Mouse (Mus musculus) liver, embryonic 12.5 days (tissue): Measurements from ENCODE around the gene Esrrb. TPM values are rescaled to one million over a fixed set of nuclear protein-coding genes. Genes with fewer than 3 reads are reported as not detected.

Source experiments
- ATAC-seq: fragments of 200-750 bp; cut with Nextera tagmentation; 2 replicates; pipeline ENCODE4 v1.8.0; 2017; ENCODE audit warnings: moderate number of reproducible peaks, mild to moderate bottlenecking, moderate library complexity
- H3K27ac ChIP-seq: fragments of 300-500 bp; sonication (generic); 2 replicates; pipeline ENCODE4 v1.5.1; 2016; ENCODE audit warnings: mild to moderate bottlenecking
- H3K27me3 ChIP-seq: fragments of 300-500 bp; sonication (generic); replicated peaks from 2 replicates; pipeline ENCODE4 v1.6.1; 2016; ENCODE audit warnings: mild to moderate bottlenecking, moderate library complexity
- H3K36me3 ChIP-seq: fragments of 300-500 bp; sonication (generic); 2 replicates; pipeline ENCODE4 v1.6.1; 2016; ENCODE audit warnings: mild to moderate bottlenecking, moderate library complexity
- H3K4me1 ChIP-seq: fragments of 300-500 bp; sonication (generic); 2 replicates; pipeline ENCODE4 v1.6.1; 2016
- H3K4me2 ChIP-seq: fragments of 300-500 bp; sonication (generic); 2 replicates; pipeline ENCODE4 v1.6.1; 2016; ENCODE audit warnings: mild to moderate bottlenecking, moderate library complexity
- H3K4me3 ChIP-seq: fragments of 300-500 bp; sonication (generic); 2 replicates; pipeline ENCODE4 v1.5.1; 2016; ENCODE audit warnings: mild to moderate bottlenecking, moderate library complexity
- H3K9ac ChIP-seq: fragments of 300-500 bp; sonication (generic); 2 replicates; pipeline ENCODE4 v1.6.1; 2016; ENCODE audit warnings: mild to moderate bottlenecking, moderate library complexity
- H3K9me3 ChIP-seq: fragments of 300-500 bp; sonication (generic); replicated peaks from 2 replicates; pipeline ENCODE4 v1.6.1; 2016; ENCODE audit warnings: mild to moderate bottlenecking, moderate library complexity
- WGBS: fragments of 180-500 bp; shearing (Covaris S2); methylation state at CpG from one replicate; pipeline ENCODE4 v1.1.7; 2016; ENCODE audit not compliant: insufficient replicate concordance; 5-methylcytosine and 5-hydroxymethylcytosine counted together
- polyA plus RNA-seq: library from polyadenylated mRNA; unstranded; fragments of >200 nt; fragmentation: Nextera tagmentation; extraction: Ambion mirVana; gene quantifications from 2 replicates; pipeline ENCODE4 v1.2.1, GENCODE M21; 2016

Esrrb gene
- 0.07 and 0.17 TPM in 2 replicates for polyA plus RNA-seq

GRCm38 (mm10) chr12:86360696-86361631 is at the start of gene Esrrb:
Gene Esrrb (plus strand): TSS chr12:86361117.
- no peak within 1 kb of the TSS for H3K27ac ChIP-seq
- no peak within 1 kb of the TSS for H3K4me2 ChIP-seq
- no peaks in the 10 kb centered on the region for H3K4me1 ChIP-seq
- no peaks in the 10 kb centered on the region for H3K9me3 ChIP-seq
- 31% methylated on average over 22 of the region's 22 CpGs for WGBS
- H3K36me3 ChIP-seq = no peaks in the 10 kb centered on the region
- no peak within 1 kb of the TSS for H3K4me3 ChIP-seq
- H3K27me3 ChIP-seq = peaks cover 42% of the 10 kb centered on the region
- no peak within 1 kb of the TSS for H3K9ac ChIP-seq
- no peak for ATAC-seq

- no peak overlapping the region for H3K4me3 ChIP-seq
- H3K9me3 ChIP-seq = no peaks in the 10 kb centered on the region
- H3K27ac ChIP-seq = no peak overlapping the region
- no peak overlapping the region for H3K9ac ChIP-seq
- H3K36me3 ChIP-seq = no peaks in the 10 kb centered on the region
- peaks cover 5% of the 10 kb centered on the region for H3K27me3 ChIP-seq
- no peaks in the 10 kb centered on the region for H3K4me1 ChIP-seq
- ATAC-seq = no peak
- H3K4me2 ChIP-seq = peak overlapping the region; percentile 8
- 43% methylated on average over 12 of the region's 12 CpGs for WGBS
These were observed 40.3 kb upstream of the Esrrb start for GRCm38 (mm10) chr12:86320629-86321028.

GRCm38 (mm10) chr12:86324297-86324696 is 36.6 kb upstream of the Esrrb start:
- Histone ChIP-seq H3K4me3 (no peak overlapping the region), H3K27me3 (peaks cover 2% of the 10 kb centered on the region), H3K4me1 (no peaks in the 10 kb centered on the region), H3K36me3 (no peaks in the 10 kb centered on the region), H3K27ac (no peak overlapping the region), H3K9me3 (no peaks in the 10 kb centered on the region), H3K9ac (no peak overlapping the region), H3K4me2 (no peak overlapping the region)
- WGBS = 25% methylated on average over 3 of the region's 3 CpGs
- ATAC-seq = peak; percentile 55; the same call in 1 of the 2 replicates

- no peak for ATAC-seq
- H3K4me1 ChIP-seq = no peaks in the 10 kb centered on the region
- H3K4me3 ChIP-seq = no peak overlapping the region
- no peaks in the 10 kb centered on the region for H3K9me3 ChIP-seq
- no peak overlapping the region for H3K9ac ChIP-seq
- WGBS = 49% methylated on average over 4 of the region's 4 CpGs
- no peak overlapping the region for H3K4me2 ChIP-seq
- no peaks in the 10 kb centered on the region for H3K36me3 ChIP-seq
- H3K27me3 ChIP-seq = no peaks in the 10 kb centered on the region; the same call in 1 of the 2 replicates
- H3K27ac ChIP-seq = no peak overlapping the region
These were observed 31.1 kb upstream of the Esrrb start for GRCm38 (mm10) chr12:86329813-86330212.

- H3K4me2 ChIP-seq = no peak overlapping the region
- no peaks in the 10 kb centered on the region for H3K9me3 ChIP-seq
- no peaks in the 10 kb centered on the region for H3K36me3 ChIP-seq
- no peak overlapping the region for H3K4me3 ChIP-seq
- no peak overlapping the region for H3K27ac ChIP-seq
- no peak for ATAC-seq
- H3K4me1 ChIP-seq = no peaks in the 10 kb centered on the region
- H3K9ac ChIP-seq = no peak overlapping the region
- H3K27me3 ChIP-seq = no peaks in the 10 kb centered on the region
- 73% methylated on average over 9 of the region's 9 CpGs for WGBS
These were observed 30.2 kb upstream of the Esrrb start for GRCm38 (mm10) chr12:86330684-86331083.

- no peaks in the 10 kb centered on the region for H3K36me3 ChIP-seq
- H3K4me2 ChIP-seq = no peak overlapping the region
- no peaks in the 10 kb centered on the region for H3K27me3 ChIP-seq
- 68% methylated on average over 10 of the region's 10 CpGs for WGBS
- H3K27ac ChIP-seq = no peak overlapping the region
- ATAC-seq = no peak
- no peaks in the 10 kb centered on the region for H3K9me3 ChIP-seq
- H3K4me3 ChIP-seq = no peak overlapping the region
- no peaks in the 10 kb centered on the region for H3K4me1 ChIP-seq
- H3K9ac ChIP-seq = no peak overlapping the region
These were observed 29.7 kb upstream of the Esrrb start for GRCm38 (mm10) chr12:86331248-86331647.

GRCm38 (mm10) chr12:86336209-86336608 is 24.7 kb upstream of the Esrrb start:
- H3K9ac ChIP-seq = no peak overlapping the region
- no peaks in the 10 kb centered on the region for H3K9me3 ChIP-seq
- no peak overlapping the region for H3K4me2 ChIP-seq
- no peak overlapping the region for H3K27ac ChIP-seq
- no peaks in the 10 kb centered on the region for H3K36me3 ChIP-seq
- H3K4me3 ChIP-seq = no peak overlapping the region
- ATAC-seq = no peak
- 0 out of 2 replicates have a peak, but pooled peaks cover 5% of the 10 kb centered on the region for H3K4me1 ChIP-seq
- H3K27me3 ChIP-seq = no peaks in the 10 kb centered on the region
- 82% methylated on average over 3 of the region's 3 CpGs for WGBS

- H3K27ac ChIP-seq = no peak overlapping the region
These were observed 24.0 kb upstream of the Esrrb start for GRCm38 (mm10) chr12:86336887-86337286.

GRCm38 (mm10) chr12:86349477-86349876 is 11.4 kb upstream of the Esrrb start:
- no peak overlapping the region for H3K27ac ChIP-seq
- no peaks in the 10 kb centered on the region for H3K4me1 ChIP-seq
- H3K36me3 ChIP-seq = no peaks in the 10 kb centered on the region
- no peak for ATAC-seq
- H3K4me2 ChIP-seq = no peak overlapping the region
- H3K27me3 ChIP-seq = peaks cover 10% of the 10 kb centered on the region; the same call in 1 of the 2 replicates
- no peaks in the 10 kb centered on the region for H3K9me3 ChIP-seq
- H3K4me3 ChIP-seq = no peak overlapping the region
- H3K9ac ChIP-seq = no peak overlapping the region
- 76% methylated on average over 8 of the region's 8 CpGs for WGBS

More at GRCm38 (mm10) chr12:86336887-86337286, 24.0 kb upstream of the Esrrb start:
- Histone ChIP-seq H3K4me1 (0 out of 2 replicates have a peak, but pooled peaks cover 5% of the 10 kb centered on the region), H3K4me2 (no peak overlapping the region), H3K4me3 (no peak overlapping the region), H3K27me3 (no peaks in the 10 kb centered on the region), H3K36me3 (no peaks in the 10 kb centered on the region), H3K9ac (no peak overlapping the region), H3K9me3 (no peaks in the 10 kb centered on the region)
- ATAC-seq = no peak
- WGBS = 35% methylated on average over 7 of the region's 7 CpGs

GRCm38 (mm10) chr12:86359406-86359805 is 1.5 kb upstream of the Esrrb start:
- no peak overlapping the region for H3K4me2 ChIP-seq
- H3K4me1 ChIP-seq = no peaks in the 10 kb centered on the region
- no peak for ATAC-seq
- no peaks in the 10 kb centered on the region for H3K36me3 ChIP-seq
- peaks cover 30% of the 10 kb centered on the region for H3K27me3 ChIP-seq
- 55% methylated on average over 6 of the region's 6 CpGs for WGBS
- H3K4me3 ChIP-seq = no peak overlapping the region
- no peak overlapping the region for H3K9ac ChIP-seq
- H3K9me3 ChIP-seq = no peaks in the 10 kb centered on the region
- no peak overlapping the region for H3K27ac ChIP-seq

GRCm38 (mm10) chr12:86359873-86360272 is 1.0 kb upstream of the Esrrb start:
- H3K4me3 ChIP-seq = no peak overlapping the region

GRCm38 (mm10) chr12:86364285-86364684 is 3.4 kb downstream of the Esrrb start:
- Histone ChIP-seq H3K4me3 (no peak overlapping the region), H3K36me3 (no peaks in the 10 kb centered on the region), H3K27ac (no peak overlapping the region), H3K9ac (no peak overlapping the region), H3K4me1 (no peaks in the 10 kb centered on the region), H3K4me2 (no peak overlapping the region), H3K9me3 (no peaks in the 10 kb centered on the region), H3K27me3 (peaks cover 51% of the 10 kb centered on the region)
- no peak for ATAC-seq
- WGBS = 12% methylated on average over 5 of the region's 5 CpGs

More at GRCm38 (mm10) chr12:86359873-86360272, 1.0 kb upstream of the Esrrb start:
- Histone ChIP-seq H3K4me2 (no peak overlapping the region), H3K9ac (no peak overlapping the region), H3K4me1 (no peaks in the 10 kb centered on the region), H3K27ac (no peak overlapping the region), H3K9me3 (no peaks in the 10 kb centered on the region), H3K27me3 (peaks cover 34% of the 10 kb centered on the region), H3K36me3 (no peaks in the 10 kb centered on the region)
- 59% methylated on average over 8 of the region's 8 CpGs for WGBS
- no peak for ATAC-seq
